Mouse (Mus musculus): ENCODE measurements at regions not wholly inside any gene's neighbourhood (a gene's known extent, or its start where the extent isn't known, plus 50 kb on each side); places are given as distances from the start of the nearest gene placed in this dataset.

GRCm38 (mm10) chr13:60061589-60061988 is 115.6 kb downstream of the Gas1 start:
- TF ChIP-seq USF1 (IDR thresholded peaks at IDR 0.05; ENCODE audit: low read depth, low read length) (no peak), CTCF (conservative IDR thresholded peaks at IDR 0.05 in 1 of 2, IDR thresholded peaks at IDR 0.05 in 1 of 2; ENCODE audit: low read depth in 2 of 2, low read length in 2 of 2) (no peak), HCFC1 (IDR thresholded peaks at IDR 0.05; ENCODE audit: low read depth, low read length) (no peak), RCOR1 (conservative IDR thresholded peaks at IDR 0.05; ENCODE audit: low read depth, low read length) (no peak), POLR2A (IDR thresholded peaks at IDR 0.05; ENCODE audit: low read depth, low read length) (no peak), TBP (conservative IDR thresholded peaks at IDR 0.05; ENCODE audit: low read depth, low read length) (no peak), EP300 (IDR thresholded peaks at IDR 0.05; ENCODE audit: low read length) (no peak), ZC3H11A (IDR thresholded peaks at IDR 0.05; ENCODE audit: low read depth, low read length) (no peak), CHD1 (IDR thresholded peaks at IDR 0.05; ENCODE audit: low read depth, low read length) (no peak), MAZ (IDR thresholded peaks at IDR 0.05; ENCODE audit: low read depth, low read length) (no peak), MAX (IDR thresholded peaks at IDR 0.05; ENCODE audit: low read length) (no peak)

Measured in CH12.LX (cell line).